Mouse (Mus musculus): ENCODE results near the gene Hck.

DNA sequence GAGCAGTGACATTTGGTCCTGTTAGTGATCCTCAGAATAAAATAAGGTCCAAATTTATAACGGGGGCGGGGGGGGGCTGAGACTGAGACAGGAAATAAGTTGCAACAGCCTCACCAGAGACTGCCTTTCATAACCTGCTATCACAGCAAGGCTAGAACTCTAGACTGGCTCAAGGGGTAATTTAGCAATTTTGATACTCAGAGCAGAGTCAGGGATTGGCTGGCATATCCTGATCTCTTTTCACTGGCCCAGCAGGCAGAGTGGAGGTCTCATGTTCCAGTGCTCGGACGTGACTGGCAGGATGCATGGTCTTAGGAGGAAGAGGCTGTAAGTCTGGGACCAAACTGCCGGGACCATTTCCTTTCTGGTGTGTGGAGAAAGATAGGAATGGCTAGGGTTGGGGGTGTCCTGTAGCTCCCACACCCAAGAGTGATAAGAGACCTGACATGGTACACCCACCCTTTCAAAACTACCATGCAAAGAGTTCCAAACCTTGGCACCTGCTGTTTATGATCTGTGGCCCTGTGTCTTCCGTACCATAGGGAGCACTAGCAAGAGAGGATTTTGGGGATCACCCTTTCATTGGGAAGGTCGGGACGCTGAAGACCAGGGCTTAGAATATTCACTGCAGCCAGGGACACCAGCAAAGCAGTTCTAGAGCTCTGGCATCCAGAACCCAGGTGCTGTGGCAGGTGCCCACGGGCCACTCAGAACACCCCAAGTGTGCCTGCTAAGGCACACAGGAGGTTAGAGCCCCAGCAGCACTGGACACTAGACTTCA lies 43.9 kb upstream of the Hck start:
- TF ChIP-seq CHD2 (IDR thresholded peaks at IDR 0.05; ENCODE audit: low read depth, low read length) (no peak), ZNF384 (IDR thresholded peaks at IDR 0.05; ENCODE audit: low read depth, low read length) (no peak), MAFK (IDR thresholded peaks at IDR 0.05; ENCODE audit: insufficient read depth, low read depth, low read length) (no peak), HCFC1 (IDR thresholded peaks at IDR 0.05; ENCODE audit: borderline replicate concordance, insufficient read depth, low read length) (no peak), ZC3H11A (IDR thresholded peaks at IDR 0.05; ENCODE audit: borderline replicate concordance, low read depth, low read length) (no peak)

Data from ES-E14 (cell line).